Mouse (Mus musculus) c-Kit-positive CD71-negative TER-119-negative erythroid progenitor cells, embryonic 14.5 days (primary cell): ENCODE data around the gene AI597479.

ENCODE experiments used
- DNase-seq: peaks from one replicate; pipeline ENCODE4 v3.0.0-alpha.2; 2013; ENCODE audit warnings: low read depth

Gene AI597479

GRCm38 (mm10) chr1:43098031-43098984, at the start of gene AI597479, which contains the start of gene Tgfbrap1:
Gene AI597479 (plus strand): TSS chr1:43098710.
Gene Tgfbrap1 (minus strand): TSS chr1:43098637.
- DNase-seq = peak; percentile 91

DNA sequence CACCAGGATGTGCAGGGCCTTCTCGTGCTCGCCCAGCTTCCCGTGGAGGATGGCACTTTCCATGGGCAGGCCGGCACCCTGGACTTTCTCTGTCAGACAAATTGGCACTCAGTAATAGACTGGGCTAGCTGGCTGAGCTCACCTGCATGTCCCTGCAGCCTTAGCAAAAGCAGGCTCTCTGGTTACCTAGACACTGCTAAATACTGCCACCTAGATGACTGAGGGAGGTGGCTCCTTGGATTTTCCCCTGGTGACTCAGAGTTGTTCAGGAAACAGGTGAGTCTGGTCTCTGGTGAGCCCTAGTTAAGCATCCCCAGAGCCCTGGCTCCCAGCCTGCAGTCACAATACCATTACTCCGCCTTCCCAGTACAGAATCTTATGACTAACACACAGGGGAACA, 46.6 kb upstream of the AI597479 start:
- DNase-seq = no peak

DNA sequence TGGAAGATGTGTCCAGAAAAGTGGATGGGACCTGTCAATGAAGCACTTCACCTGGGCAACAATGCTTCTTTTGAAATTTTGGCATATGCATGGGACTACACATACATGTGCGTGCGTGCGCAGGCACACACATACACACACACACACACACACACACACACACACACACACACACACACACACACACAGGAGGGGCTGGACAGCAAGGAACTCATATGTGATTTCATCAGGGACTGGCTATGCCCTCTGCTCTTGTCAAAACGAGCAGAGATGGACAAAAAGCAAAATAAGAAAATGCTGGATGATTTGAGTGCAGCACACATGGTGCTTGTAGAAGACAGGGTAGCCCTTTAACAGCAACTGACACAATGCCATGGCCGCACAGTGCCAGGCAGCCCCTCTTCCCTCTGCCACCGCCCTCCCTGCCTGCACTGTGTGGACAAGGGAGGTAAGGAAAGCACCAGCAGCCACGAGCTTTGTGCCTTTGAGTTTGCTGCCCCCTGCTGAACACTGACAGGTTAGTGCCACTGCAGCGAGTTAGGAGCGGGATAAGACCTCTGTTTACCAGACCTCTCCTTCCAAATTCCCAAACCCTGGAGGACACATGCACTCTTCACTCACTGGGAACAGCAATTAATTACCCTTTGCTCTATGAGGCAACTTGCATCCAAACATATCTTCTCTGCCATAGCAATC, 32.7 kb upstream of the AI597479 start:
- peak; percentile 32 for DNase-seq

GRCm38 (mm10) chr1:43066573-43066972, 31.9 kb upstream of the AI597479 start:
- no peak for DNase-seq

DNA sequence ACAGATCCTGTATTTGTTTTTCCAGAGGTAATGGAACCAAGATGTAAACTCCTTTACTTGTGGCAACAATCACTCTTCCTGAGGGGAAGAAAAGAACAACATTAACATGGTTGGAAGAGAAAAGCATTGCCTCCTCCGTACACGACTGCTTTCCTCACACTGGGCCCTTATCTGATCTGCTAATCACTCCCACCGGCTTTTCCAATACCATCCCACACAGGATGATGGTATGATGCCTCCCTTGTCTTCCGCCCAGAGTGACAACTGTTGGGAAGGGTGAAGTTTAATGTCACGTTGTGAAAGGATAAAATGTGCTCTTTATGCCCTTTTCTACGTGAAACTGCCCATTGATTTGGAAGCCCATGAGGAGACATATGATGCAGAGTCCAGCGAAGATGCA, 31.0 kb upstream of the AI597479 start:
- DNase-seq = no peak

DNA sequence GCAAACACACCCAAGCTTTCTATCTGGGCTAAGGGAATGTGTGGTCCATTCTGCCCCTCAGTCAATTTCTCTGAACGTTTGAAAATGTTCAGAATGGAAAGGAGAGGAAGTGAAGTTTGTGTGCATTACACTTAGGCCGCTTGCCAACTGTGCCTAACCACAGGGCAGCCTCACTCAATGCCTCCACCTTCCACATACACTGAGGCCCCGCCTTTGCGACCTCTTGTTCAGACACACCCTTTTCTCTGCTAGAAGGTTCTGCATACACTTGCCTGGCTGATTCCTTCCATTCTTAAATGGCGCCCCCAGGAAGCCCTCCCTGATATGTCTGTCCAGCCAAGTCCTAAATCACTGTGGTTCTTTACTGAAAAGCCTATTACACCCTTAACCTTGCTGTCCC, 27.8 kb upstream of the AI597479 start:
- DNase-seq = no peak

DNA sequence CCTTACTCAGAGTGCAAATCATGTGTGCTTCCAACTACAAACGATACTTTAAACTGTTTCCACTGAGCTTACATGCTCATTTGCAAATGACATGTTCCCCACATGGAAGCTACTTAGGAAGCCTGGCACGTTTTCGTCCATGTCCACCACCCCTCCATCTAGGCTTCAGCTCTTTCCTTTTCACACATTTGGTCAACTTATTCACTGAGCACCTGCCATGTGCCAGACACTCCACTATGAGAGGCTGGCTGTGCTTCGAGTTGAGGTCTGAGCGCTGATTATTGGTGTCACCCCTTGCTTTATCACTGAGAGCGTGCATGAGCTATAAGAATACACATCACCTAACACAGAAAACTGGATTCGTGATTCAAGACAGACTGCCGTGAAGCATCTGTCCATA, 26.5 kb upstream of the AI597479 start:
- no peak for DNase-seq

GRCm38 (mm10) chr1:43072561-43072960, 25.9 kb upstream of the AI597479 start:
- no peak for DNase-seq

DNA sequence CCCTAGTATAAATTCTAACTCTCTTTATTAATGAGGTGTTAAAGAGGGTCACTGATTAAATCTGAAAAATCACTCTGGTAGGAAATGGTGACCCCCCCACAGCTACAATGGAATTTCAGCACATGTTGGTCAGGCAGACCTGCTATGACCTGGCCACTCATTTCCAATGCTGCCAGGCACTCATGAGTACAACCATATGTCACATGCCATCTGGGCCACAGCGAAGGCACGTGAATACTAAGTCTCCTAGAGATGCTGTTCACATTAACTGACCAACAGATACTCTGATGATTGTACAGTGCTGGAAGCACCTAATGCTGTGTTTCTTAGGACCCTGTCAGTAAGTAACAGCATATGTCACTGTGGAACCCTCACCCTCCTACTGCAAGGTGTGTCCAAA, 23.7 kb upstream of the AI597479 start:
- no peak for DNase-seq

DNA sequence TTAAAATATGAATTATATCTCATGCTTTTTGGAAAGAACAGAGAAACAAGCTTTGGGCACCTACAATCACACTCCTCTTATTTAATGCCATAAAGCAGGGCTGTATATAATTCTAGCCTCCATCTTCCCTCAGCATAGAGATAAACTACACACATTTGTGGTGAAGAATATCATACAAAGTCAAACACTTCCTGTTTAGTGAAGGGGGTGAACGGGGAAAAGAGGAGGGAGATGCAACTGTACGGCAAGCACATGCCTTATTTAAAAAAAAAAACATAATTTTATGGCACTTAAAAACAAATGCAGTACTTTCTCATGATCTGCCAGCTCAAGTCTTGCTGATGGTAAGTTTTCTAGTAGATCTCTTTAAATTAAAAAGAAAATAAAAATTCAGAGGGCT, 20.4 kb upstream of the AI597479 start:
- DNase-seq = no peak

DNA sequence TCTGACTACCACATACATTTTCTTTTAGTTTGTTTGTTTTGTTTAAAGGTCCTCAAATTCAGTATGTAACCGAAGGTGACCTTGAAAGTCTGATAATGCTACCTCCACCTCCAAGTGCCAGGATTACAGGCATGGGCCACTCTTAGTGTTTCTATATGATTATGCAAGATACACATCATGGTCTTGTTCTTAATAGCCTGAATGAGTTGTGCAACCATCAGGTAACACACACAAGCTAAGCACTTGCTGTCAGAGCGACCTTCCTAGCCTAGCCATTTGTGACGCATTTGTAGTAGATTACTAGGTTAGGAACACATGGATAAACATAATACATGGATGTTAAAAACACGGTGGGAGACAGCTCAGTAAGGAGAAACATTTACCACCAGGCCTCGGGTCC, 15.6 kb upstream of the AI597479 start:
- DNase-seq = no peak

DNA sequence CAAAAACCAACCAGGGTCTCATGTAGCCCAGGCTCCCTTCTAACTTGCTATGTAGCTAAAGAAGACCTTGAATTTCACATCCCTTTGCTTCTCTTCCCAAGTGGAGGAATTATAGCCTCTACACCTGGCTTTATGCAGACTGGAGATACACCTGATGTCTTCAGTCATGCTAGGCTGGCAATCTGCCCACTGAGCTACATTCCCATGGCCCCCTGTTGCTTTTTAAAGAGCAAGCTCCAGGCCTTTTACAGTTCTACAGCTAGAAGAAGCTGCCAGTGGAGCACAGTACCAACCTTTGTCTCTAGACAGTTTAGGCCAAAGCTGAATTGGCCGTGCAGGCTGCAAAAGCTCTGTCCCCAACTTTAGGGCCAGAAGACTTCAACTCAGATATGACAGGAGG, 8.1 kb upstream of the AI597479 start:
- no peak for DNase-seq

GRCm38 (mm10) chr1:43091306-43092055, 7.0 kb upstream of the AI597479 start:
- no peak for DNase-seq

- no peak for DNase-seq
Observed at GRCm38 (mm10) chr1:43092056-43093015, 6.2 kb upstream of the AI597479 start.

- DNase-seq = no peak
Observed at GRCm38 (mm10) chr1:43094206-43094605, 4.3 kb upstream of the AI597479 start.

DNA sequence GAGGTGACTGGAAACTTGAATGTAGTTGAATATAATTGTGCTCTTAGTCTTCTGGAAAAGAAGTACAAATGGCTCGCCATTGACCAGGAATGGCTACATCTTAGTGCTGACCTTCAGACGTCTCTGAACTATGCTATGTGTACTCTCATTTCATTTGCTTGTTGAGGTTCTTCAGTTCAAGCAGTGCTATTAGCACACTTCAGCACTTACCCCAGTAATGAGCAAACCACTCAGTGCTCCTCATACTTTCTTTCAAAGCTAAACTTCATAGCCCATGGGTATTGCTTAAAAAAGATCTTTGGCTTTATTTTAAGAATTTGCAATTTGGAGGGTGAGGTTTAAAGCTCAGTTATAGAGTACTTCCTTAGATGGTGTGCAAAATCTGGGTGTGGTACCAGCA, 10.2 kb downstream of the AI597479 start:
- no peak for DNase-seq

GRCm38 (mm10) chr1:43110556-43110955, 12.0 kb downstream of the AI597479 start:
- peak; percentile 50 for DNase-seq

DNA sequence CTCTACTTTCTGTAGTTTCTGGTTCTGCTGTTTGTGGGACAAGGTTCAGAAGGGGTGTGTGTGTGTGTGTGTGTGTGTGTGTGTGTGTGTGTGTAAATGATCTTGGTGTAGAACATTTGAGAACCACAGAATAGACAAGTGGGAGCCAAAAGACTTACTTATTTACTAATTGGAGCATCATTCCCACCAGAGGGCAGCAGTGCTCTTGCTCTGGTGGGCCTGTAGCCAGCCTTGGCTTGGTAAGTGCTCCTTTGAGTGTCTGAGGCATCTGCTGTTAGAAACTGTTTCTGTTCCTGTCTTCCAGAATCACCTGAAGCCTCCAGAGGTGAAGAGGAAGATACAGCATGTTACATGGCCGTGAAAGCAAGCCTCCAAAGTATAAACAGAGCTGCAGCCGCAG, 14.4 kb downstream of the AI597479 start:
- DNase-seq = no peak

DNA sequence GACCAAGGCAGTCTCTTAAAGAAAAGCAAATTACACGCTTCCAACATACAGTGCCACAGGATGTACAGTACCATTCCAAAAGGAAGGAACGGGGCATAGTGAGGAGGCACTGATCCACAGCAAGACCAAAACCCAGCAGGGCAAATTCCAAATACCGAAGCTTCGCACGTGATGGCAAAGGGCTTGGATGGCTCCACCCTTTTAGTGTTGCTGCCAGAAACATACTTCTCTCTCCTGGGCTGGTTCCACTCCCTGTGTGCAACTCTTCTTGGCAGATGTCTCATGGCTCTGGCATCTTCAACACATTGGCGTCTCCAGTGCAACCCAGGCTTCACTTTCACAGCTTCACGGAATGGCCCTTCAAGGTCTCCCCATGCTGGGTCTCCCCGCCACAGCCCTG, 18.9 kb downstream of the AI597479 start:
- DNase-seq = no peak

- DNase-seq = no peak
Observed at GRCm38 (mm10) chr1:43120950-43121349, 22.4 kb downstream of the AI597479 start.

DNA sequence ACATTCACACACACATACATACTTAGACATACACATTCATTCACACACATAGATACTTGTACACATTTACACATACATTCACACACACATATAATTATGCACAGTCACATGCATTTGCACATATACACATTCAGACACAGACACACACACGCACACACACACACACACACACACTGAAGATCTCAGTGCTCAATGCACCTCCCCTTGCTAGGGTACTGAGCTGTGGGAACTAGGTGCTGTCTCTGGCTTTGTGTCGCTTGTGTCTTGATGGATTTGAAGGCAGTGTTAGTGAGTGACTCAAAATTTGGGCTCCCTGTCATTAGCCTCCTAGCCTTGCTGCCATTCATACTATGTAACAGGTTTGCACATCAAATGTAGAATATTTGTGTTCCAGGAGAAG, 24.1 kb downstream of the AI597479 start:
- DNase-seq = no peak
